Mouse (Mus musculus): ENCODE data around the gene A930004D18Rik. TPM values are rescaled to one million over a fixed set of nuclear protein-coding genes. Genes with fewer than 3 reads are reported as not detected.

A930004D18Rik gene
- 18.0 and 18.6 TPM in 2 replicates for polyA plus RNA-seq (2016; fragmentation: Nextera tagmentation; extraction: Ambion mirVana)

GRCm38 (mm10) chr2:18037491-18037890 lies at the start of gene A930004D18Rik:
Gene A930004D18Rik (minus strand): TSS chr2:18037737.
- Histone ChIP-seq H3K9ac (peak within 1 kb of the TSS; percentile 89; the same call in 1 of the 2 replicates), H3K4me2 (replicated peaks) (peak within 1 kb of the TSS; percentile 82), H3K4me1 (peaks cover 76% of the 10 kb centered on the region), H3K27me3 (no peaks in the 10 kb centered on the region), H3K9me3 (replicated peaks) (no peaks in the 10 kb centered on the region), H3K4me3 (no peak within 1 kb of the TSS), H3K36me3 (no peaks in the 10 kb centered on the region), H3K27ac (no peak within 1 kb of the TSS)
- no peak for ATAC-seq (ENCODE audit: low FRiP score)
- 82% methylated on average over 2 of the region's 2 CpGs for WGBS

DNA sequence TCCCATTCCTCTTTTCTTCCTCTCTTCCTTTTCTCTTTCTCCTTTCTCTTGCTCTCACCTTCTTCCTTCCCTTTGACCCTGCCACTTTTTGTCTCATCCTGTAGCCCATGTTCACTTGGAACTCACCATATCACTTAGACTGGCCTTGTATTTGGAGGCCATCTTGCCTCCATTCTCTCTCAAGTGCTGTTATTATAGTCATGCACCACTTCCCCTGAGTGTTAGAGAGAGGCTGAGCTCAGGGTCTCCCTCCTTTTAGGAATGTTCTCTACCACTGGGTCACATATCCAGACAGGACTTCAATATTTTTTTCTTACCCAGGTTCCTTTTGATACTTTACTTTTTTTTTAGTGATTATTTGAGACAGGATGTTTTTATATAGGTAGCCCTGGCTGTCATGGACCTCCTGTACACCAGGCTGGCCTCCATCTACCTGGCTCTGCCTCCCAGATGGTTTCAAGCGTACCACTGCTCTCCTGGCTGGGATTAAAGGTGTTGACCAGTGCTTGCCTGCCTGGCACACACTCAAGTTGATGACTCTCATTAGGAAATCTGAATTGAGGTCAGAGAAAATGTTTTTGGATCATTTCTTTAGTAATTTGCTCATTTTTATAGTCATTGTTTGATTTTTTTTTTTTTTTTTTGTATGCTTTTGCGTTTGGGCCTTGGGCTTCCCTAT lies 42.8 kb upstream of the A930004D18Rik start:
- Histone ChIP-seq H3K27me3 (no peaks in the 10 kb centered on the region), H3K36me3 (peaks cover 53% of the 10 kb centered on the region), H3K4me2 (replicated peaks) (no peak overlapping the region), H3K27ac (no peak overlapping the region), H3K9me3 (replicated peaks) (no peaks in the 10 kb centered on the region), H3K4me1 (no peaks in the 10 kb centered on the region), H3K4me3 (no peak overlapping the region), H3K9ac (no peak overlapping the region)
- 93% methylated on average over 2 of the region's 2 CpGs for WGBS
- ATAC-seq (ENCODE audit: low FRiP score), result no peak

DNA sequence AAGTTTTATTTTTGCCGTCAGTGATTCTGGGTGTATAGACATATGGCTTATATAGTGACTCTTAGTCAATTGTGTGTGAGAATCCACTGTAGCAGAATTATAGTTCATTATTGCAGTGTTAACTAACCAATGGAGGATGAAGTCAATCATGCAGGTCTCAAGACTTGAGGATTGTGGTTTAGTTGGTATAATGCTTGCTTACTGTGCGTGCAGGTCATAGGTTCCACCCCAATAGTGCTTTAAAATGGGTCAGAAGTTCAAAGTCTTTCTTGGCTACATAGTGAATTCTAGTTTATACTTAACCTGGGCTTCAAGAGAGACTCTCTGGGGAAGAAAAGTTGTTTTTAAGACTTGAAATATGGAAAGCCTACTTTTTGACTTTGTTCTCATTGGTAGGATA lies 34.4 kb upstream of the A930004D18Rik start:
- Histone ChIP-seq H3K4me1 (no peaks in the 10 kb centered on the region), H3K27ac (no peak overlapping the region), H3K9ac (no peak overlapping the region), H3K27me3 (no peaks in the 10 kb centered on the region), H3K36me3 (peaks cover 27% of the 10 kb centered on the region), H3K9me3 (replicated peaks) (no peaks in the 10 kb centered on the region), H3K4me2 (replicated peaks) (no peak overlapping the region), H3K4me3 (no peak overlapping the region)
- 95% methylated on average over 2 of the region's 2 CpGs for WGBS
- no peak for ATAC-seq (ENCODE audit: low FRiP score)

GRCm38 (mm10) chr2:18068071-18068796 lies 30.7 kb upstream of the A930004D18Rik start:
- peaks cover 8% of the 10 kb centered on the region; the same call in 1 of the 2 replicates for H3K36me3 ChIP-seq
- no peak overlapping the region for H3K4me3 ChIP-seq
- no peak overlapping the region for H3K4me2 ChIP-seq (replicated peaks)
- no peaks in the 10 kb centered on the region for H3K9me3 ChIP-seq (replicated peaks)
- no peaks in the 10 kb centered on the region for H3K27me3 ChIP-seq
- WGBS, result 92% methylated on average over 4 of the region's 4 CpGs
- H3K9ac ChIP-seq, result no peak overlapping the region
- ATAC-seq (ENCODE audit: low FRiP score), result no peak
- no peak overlapping the region for H3K27ac ChIP-seq
- H3K4me1 ChIP-seq, result peaks cover 13% of the 10 kb centered on the region

- Histone ChIP-seq H3K9me3 (replicated peaks) (no peaks in the 10 kb centered on the region), H3K27ac (no peak overlapping the region), H3K27me3 (no peaks in the 10 kb centered on the region), H3K4me2 (replicated peaks) (peak overlapping the region; percentile 96), H3K9ac (no peak overlapping the region), H3K4me1 (peaks cover 13% of the 10 kb centered on the region), H3K36me3 (0 out of 2 replicates have a peak, but pooled peaks cover 5% of the 10 kb centered on the region), H3K4me3 (peak overlapping the region; percentile 86; the same call in 1 of the 2 replicates)
- ATAC-seq (ENCODE audit: low FRiP score), result no peak
Measured at GRCm38 (mm10) chr2:18066436-18066835, 28.9 kb upstream of the A930004D18Rik start.

DNA sequence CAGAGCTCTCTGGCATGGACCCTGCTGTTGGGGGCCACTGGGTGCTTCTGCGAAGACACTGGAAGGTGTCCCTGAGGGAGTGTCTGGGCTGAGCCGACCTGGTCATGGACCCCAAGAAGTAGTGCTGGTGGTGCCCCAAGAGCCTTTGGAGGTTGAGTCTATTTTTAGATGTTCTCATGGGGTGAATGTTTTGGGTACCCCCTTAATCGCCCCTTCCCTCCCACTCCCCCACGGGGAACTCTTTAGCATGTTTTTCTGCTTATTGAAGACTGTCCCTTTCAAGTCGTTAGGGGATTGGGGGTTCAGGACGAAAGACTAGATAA lies 28.1 kb upstream of the A930004D18Rik start:
- Histone ChIP-seq H3K4me2 (replicated peaks) (peak overlapping the region; percentile 96), H3K36me3 (0 out of 2 replicates have a peak, but pooled peaks cover 5% of the 10 kb centered on the region), H3K9me3 (replicated peaks) (no peaks in the 10 kb centered on the region), H3K27ac (peak overlapping the region; percentile 100), H3K4me1 (peaks cover 13% of the 10 kb centered on the region), H3K27me3 (no peaks in the 10 kb centered on the region), H3K9ac (peak overlapping the region; percentile 98), H3K4me3 (peak overlapping the region; percentile 86)
- WGBS, result 4% methylated on average over 6 of the region's 6 CpGs
- ATAC-seq (ENCODE audit: low FRiP score), result no peak; the same call in 1 of the 2 replicates

DNA sequence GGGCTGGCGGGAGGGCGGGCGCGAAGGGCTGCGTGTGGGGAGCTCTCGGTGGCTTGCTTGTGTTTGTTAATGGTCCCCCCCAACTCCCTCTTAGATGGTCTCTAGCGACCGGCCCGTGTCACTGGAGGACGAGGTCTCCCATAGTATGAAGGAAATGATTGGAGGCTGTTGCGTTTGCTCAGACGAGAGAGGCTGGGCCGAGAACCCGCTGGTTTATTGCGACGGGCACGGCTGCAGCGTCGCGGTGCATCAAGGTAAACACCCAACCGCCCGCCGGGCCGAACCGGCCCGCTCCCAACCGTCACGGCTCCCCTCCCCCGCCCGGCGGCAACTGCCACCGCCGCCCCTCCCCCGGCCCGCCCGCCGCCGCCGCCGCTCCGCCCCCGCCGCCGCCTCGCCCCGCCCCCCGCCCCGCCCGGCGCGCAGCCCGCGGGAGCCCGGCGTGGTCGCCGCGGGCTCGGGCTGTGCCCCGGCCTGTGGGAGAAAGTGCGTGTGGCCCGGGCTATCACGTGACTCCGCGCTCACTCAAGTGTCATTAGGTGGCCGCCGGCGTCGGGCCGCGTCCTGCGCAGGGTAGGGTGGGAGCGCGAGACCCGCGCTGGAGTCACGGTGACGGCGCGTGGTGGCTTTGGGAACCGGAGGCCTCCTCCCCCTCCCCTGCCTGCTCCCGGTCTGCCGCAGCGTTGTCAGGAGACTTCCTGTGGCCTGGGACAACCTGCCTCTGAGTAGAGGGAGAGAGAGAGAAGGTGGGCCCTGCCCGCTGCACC lies 27.6 kb upstream of the A930004D18Rik start:
- no peaks in the 10 kb centered on the region for H3K9me3 ChIP-seq (replicated peaks)
- H3K27ac ChIP-seq, result peak overlapping the region; percentile 100
- peak overlapping the region; percentile 96 for H3K4me2 ChIP-seq (replicated peaks)
- H3K9ac ChIP-seq, result peak overlapping the region; percentile 98
- peak overlapping the region; percentile 86 for H3K4me3 ChIP-seq
- ATAC-seq (ENCODE audit: low FRiP score), result peak; percentile 67
- no peaks in the 10 kb centered on the region for H3K27me3 ChIP-seq
- peaks cover 13% of the 10 kb centered on the region for H3K4me1 ChIP-seq
- WGBS, result under 1% methylated on average over 58 of the region's 85 CpGs
- 0 out of 2 replicates have a peak, but pooled peaks cover 5% of the 10 kb centered on the region for H3K36me3 ChIP-seq

DNA sequence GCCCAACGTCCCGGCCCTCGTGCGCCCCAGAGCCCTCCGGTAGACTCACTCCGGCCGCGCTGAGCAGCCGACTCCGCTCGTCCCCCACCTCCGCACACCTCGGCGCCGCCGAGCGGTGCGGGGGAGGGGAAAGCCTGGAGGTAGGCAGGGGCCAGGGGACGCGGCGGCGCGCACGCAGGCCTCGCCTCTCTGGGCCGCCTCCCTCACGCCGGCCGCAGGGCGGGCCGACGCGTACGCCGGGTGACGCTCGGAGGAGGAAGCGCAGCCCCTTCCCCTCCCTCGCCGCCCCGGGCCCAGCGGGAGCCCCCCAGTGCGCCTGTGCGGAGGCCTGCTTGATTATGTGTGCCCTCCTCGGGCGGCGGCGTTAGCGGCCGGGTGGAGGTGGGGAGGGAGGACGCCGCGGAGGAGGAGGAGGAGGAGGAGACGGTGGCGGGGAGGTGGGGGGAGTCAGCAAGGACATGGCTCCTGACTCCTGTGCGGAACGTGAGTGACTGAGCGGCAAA lies 26.9 kb upstream of the A930004D18Rik start:
- H3K4me1 ChIP-seq, result peaks cover 13% of the 10 kb centered on the region
- no peaks in the 10 kb centered on the region for H3K9me3 ChIP-seq (replicated peaks)
- H3K9ac ChIP-seq, result peak overlapping the region; percentile 98
- under 1% methylated on average over 44 of the region's 58 CpGs for WGBS
- 0 out of 2 replicates have a peak, but pooled peaks cover 5% of the 10 kb centered on the region for H3K36me3 ChIP-seq
- peak; percentile 95 for ATAC-seq (ENCODE audit: low FRiP score)
- H3K4me2 ChIP-seq (replicated peaks), result peak overlapping the region; percentile 96
- H3K27ac ChIP-seq, result peak overlapping the region; percentile 100
- H3K4me3 ChIP-seq, result peak overlapping the region; percentile 86
- no peaks in the 10 kb centered on the region for H3K27me3 ChIP-seq

DNA sequence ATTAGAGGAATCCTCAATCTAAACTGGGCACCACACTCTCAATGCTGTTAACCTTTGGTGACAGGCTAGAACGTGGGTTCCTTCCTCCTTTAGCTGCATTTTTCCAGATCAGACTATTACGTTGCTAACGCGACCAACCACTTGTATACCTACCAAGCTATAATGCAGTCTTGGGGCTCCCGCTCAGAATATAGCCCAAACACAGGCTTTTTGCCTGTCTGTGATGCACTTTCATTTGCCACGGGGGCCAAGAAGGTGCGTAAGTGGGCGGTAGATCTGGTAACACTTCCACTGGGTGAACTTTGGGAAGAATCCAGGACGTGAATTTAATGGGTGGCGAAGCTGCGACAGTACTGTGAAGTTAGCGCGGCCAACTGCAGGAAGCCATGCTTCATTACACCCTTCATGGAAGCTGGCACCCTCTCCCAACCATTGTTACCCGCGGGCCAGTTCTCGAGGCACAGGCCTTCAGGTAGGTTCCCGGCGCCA lies 26.3 kb upstream of the A930004D18Rik start:
- ATAC-seq (ENCODE audit: low FRiP score), result peak; percentile 65
- Histone ChIP-seq H3K4me3 (peak overlapping the region; percentile 86), H3K4me1 (peaks cover 18% of the 10 kb centered on the region), H3K9me3 (replicated peaks) (no peaks in the 10 kb centered on the region), H3K9ac (peak overlapping the region; percentile 98), H3K36me3 (0 out of 2 replicates have a peak, but pooled peaks cover 5% of the 10 kb centered on the region), H3K4me2 (replicated peaks) (peak overlapping the region; percentile 96), H3K27ac (peak overlapping the region; percentile 100), H3K27me3 (no peaks in the 10 kb centered on the region)
- under 1% methylated on average over 18 of the region's 18 CpGs for WGBS

GRCm38 (mm10) chr2:18060396-18060795 lies 22.9 kb upstream of the A930004D18Rik start:
- no peak for ATAC-seq (ENCODE audit: low FRiP score)
- Histone ChIP-seq H3K4me1 (peaks cover 12% of the 10 kb centered on the region), H3K4me3 (no peak overlapping the region), H3K36me3 (no peaks in the 10 kb centered on the region), H3K4me2 (replicated peaks) (no peak overlapping the region), H3K9me3 (replicated peaks) (no peaks in the 10 kb centered on the region), H3K27me3 (no peaks in the 10 kb centered on the region), H3K9ac (no peak overlapping the region), H3K27ac (no peak overlapping the region)
- WGBS, result 64% methylated on average over 1 of the region's 1 CpGs

DNA sequence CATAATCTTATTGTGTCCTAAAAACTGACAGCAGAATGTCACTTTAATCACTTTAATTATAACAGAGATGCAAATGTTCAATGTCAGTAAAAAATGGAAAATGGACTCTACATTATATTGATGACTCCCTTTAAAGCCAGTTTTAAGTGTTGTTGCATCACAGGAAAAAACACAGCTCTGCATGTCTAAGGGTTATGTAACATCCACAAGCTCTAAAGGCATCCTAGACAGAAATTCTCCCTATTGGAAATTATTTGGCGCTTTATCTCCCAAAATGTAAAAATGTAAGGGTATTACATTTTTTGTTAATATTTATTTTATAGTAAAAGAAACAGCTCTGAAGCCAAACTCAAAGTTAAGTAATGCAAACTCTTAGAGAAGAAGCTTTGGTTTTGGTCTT lies 22.4 kb upstream of the A930004D18Rik start:
- Histone ChIP-seq H3K27me3 (no peaks in the 10 kb centered on the region), H3K4me1 (peaks cover 12% of the 10 kb centered on the region), H3K9me3 (replicated peaks) (no peaks in the 10 kb centered on the region), H3K4me3 (no peak overlapping the region), H3K4me2 (replicated peaks) (no peak overlapping the region), H3K27ac (no peak overlapping the region), H3K36me3 (no peaks in the 10 kb centered on the region), H3K9ac (no peak overlapping the region)
- ATAC-seq (ENCODE audit: low FRiP score), result no peak
- WGBS, result 54% methylated on average over 1 of the region's 1 CpGs

DNA sequence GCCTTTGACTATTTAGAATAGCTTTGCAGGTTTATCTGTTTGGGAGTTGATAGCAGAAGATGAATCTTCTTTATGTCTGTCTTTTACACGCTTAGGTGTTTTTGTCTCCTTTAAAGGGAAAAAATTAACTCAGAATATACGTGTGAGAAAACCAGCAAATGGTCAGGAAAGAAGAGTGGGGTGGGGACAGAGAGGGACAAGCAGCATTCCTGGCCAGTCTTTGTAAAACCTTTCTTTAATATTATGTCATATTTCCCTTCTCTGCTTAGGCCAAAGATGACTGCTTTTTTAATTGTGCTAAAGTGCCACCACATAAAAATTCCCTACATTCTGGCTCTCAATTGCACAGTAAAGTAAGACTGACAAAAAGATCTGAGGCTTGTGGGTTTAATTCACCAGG lies 21.5 kb upstream of the A930004D18Rik start:
- no peak for ATAC-seq (ENCODE audit: low FRiP score)
- no peaks in the 10 kb centered on the region for H3K9me3 ChIP-seq (replicated peaks)
- H3K9ac ChIP-seq, result peak overlapping the region; percentile 44; the same call in 1 of the 2 replicates
- peak overlapping the region; percentile 95 for H3K4me2 ChIP-seq (replicated peaks)
- H3K4me1 ChIP-seq, result peaks cover 13% of the 10 kb centered on the region
- H3K27ac ChIP-seq, result no peak overlapping the region
- 22% methylated on average over 2 of the region's 2 CpGs for WGBS
- no peak overlapping the region for H3K4me3 ChIP-seq
- no peaks in the 10 kb centered on the region for H3K36me3 ChIP-seq
- no peaks in the 10 kb centered on the region for H3K27me3 ChIP-seq
